Mouse (Mus musculus) right cerebral cortex, adult 2 months (tissue): ENCODE data around the gene Vmn1r16.
"Not testable (repeated sequence)": the region's sequence is repeated elsewhere in the genome, so short reads cannot be mapped to it uniquely, and the experiment has no call there.

Experiments
- DNase-seq, 2 experiments: peaks; one replicate each; pipeline ENCODE4 v3.0.0; 2021 to 2022; ENCODE audit warnings: low spot score in 2 of 2

The Vmn1r16 gene

DNA sequence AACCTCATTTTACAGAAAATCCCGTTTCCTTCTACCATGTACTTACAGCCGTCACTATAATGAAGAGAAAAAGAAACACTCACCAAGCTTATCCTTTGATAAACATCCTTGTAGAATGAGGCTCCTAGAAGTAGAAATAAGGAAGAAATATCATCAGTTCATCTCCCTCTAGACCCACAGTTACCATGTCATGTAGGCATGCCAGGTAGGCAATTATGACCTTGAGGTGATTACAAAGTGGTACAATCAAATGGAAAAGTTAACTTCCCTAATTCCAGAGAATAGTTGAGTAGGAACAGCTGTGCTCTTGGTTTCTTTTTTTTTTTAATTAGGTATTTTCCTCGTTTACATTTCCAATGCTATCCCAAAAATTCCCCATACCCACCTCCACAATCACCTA, at the start of gene Vmn1r16:
TSS of gene Vmn1r16 (minus strand) at position 101 of the 400 bp plus-strand sequence.
- no peak for DNase-seq

DNA sequence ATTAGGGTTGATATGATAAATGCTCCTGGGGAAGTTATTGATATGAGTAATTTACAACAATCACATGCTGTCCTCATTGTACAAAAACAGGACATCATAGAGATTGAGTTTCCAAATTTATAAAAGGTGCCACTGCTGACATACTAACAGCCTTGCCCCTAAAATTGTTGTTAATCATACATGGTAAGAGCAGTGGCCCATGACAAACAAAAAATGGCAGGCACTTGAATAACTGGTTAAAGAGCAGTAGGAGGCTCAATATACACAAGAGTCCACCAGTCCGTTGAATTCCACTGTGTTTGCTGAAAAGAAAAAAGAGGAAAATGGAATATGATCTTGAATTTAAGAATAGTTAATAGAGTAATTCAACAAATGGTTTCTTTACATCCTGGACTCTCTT, 38.2 kb upstream of the Vmn1r16 start:
- DNase-seq: no peak

DNA sequence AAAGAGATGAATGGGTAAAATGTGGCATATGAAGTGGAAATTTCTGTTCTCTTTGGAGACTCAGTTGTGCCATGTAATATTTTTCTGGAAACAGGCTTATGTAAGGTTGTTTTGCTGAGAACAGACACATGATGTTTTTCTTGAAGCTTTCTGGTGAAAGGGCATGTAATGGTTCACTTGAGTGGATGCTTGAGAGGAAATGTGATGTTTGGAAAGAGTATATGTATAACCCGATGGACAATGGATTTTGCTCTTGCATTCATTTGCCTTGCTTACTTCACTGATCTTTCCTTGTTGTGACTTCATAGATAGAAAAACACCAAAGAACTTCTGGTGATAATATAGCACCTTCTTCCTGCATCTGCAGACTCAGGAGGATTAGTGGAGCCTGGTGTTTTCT, 36.6 kb upstream of the Vmn1r16 start:
- DNase-seq: not testable (repeated sequence)

DNA sequence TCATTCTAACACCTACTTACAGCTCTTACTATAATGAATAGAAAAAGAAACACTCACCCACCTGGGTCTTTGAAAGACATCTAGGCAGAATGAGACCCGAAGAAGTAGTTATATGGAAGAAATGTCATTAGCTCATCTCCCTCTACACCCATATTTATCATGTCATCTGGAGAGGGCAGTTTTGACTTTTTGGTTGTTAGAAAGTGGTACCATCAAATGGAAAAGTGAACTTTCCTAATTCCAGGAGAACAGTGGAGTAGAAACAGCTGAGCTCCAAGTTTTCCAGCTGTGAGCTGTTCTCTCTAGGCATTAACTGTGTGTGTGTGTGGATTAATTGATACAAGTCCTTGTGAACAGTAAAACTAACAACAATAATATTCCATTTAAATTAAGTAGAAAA, 34.3 kb upstream of the Vmn1r16 start, which contains the start of gene Vmn1r17:
TSS of gene Vmn1r17 (minus strand) at position 101 of the 400 bp plus-strand sequence.
- no peak for DNase-seq

DNA sequence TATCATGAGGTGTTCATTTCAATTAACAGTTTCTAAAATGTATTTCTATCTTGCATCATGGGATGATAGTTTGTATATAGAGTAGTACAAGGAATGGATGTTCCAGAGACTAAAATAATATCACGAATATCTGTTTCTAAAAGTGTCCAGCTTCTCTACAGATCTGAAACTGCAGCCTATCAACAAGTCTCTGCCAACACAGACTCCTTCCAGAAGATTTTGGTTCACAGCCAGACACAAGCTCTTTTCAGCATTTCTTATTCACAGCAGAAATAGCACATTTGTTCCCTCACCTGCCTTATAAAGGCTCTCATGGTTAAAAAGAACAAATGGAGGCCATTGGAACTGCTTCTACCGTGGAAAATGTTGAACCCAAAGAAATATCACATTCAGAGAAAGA, 27.6 kb upstream of the Vmn1r16 start:
- peak; percentile 2 for DNase-seq

DNA sequence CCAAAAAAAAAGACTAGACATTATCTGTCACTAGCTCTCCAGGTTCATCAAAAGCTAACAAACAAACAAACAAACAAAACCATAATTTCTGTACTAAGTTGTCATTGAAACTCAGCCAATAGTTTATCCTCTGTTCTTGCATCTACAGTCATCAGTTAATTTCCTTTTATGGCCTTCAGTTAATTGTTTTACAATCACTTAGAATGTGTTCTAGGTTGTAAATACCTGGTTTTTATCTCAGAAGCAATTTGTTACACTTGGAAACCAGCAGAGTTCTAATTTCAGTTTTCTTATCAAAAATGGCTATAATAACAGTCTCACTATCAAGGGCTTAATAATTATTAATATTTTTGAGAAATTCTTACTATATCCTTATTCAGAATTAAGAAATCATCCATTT, 3.1 kb downstream of the Vmn1r16 start:
- no peak for DNase-seq

DNA sequence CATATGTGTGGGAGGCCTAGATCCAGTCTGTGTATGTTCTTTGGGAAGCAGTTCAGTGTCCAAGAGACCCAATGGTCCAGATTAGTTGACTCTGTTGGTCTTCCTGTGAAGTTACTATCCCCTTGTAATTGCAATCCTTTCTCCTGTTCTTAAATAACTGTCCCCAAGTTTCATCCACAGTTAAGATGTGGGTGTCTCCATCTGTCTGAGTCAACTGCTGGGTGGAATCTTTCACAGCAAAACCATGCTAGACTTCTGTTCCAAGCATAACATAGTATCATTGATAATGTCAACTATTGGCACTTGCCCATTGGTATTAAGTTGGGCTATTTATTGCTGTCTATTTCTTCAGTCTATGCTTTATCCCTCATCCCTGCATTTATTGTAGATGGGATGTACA, 50.3 kb downstream of the Vmn1r16 start:
- no peak for DNase-seq

DNA sequence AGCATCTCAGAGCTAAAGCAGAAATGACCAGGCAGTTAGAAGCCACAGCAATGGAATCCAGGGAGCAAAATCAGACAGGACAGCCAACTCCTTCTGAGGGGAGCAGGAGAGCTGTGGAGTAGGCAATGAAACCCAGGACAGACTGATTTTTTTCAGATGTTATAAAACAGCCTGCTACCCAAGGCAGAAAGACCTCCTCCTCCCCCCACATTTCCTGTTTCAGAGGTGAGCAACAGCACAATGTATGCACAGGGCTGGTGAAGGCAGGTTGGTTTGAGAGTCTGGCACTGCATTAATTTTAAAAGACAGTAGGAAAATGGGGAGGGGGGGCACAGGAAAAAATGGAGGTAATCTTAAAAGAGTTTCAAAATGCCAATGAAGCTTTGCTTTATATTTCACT, 56.8 kb downstream of the Vmn1r16 start:
- no peak for DNase-seq

DNA sequence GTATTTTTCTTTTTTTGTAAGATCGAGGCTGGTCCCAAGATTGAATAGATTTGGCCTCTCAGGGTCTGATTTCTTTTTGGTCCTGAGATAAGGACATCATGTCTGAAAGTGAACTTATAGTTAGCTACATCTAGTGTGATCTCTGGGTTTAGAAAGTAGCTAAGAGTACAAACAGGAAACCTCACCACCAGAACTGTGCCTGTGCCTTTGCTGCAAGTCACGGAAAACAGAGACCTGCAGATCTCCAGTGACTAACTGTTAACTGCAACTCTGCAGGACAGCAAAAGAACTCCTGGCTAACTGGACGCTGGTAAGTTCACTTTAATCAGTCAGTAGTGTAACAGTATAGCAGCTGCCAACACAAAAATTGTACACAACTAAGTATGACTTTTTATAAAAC, 57.4 kb downstream of the Vmn1r16 start:
- no peak for DNase-seq
